Mouse (Mus musculus): Measurements from ENCODE around the gene Rasgrp4.
A peak's percentile ranks its signal among the peaks of the same experiment; 100 is the strongest.
"Not testable (repeated sequence)": the region's sequence is repeated elsewhere in the genome, so short reads cannot be mapped to it uniquely, and the experiment has no call there.

Rasgrp4 gene

DNA sequence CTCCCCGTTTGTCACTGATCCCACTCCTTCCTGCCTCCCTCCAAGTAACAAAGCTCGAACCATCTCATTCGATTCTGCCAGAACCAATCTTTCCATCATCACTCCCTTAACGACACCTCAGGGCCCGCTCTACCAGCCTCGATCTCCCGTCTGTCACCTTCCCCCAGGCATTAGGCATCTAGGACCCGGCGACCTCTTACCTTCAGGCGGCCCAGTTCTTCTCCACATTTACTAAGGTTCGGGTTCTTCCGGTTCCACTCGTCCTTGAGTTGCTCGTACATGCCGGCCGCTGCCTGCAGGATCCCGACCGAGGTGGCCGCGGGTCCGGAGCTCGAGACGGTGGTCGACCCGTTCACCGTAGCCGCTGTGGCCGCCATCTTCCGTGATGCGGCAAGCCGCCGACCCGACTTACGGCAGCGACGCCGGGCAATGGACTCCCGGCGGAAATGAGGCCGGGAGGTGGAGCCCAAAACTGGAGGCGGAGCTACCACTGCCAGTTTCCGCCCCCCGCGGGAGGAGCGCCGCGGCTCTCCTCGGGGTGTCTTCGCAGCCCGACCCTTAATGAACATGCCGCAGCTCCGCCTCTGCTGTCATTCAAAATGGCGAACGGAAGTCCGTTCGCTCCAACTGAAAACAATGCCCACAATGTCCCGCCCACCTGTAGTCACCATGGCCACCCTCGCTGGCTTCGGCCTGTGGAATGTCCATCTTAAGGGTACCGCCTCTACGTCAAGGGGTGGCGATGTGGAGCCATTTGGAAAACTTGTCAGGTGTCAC, 45.6 kb downstream of the Rasgrp4 start, which contains the start of gene Psmd8:
Psmd8 (minus strand) TSS at position 625 of the 777 bp plus-strand sequence.
- DNase-seq (ENCODE audit: low spot score), result peak; percentile 97

DNA sequence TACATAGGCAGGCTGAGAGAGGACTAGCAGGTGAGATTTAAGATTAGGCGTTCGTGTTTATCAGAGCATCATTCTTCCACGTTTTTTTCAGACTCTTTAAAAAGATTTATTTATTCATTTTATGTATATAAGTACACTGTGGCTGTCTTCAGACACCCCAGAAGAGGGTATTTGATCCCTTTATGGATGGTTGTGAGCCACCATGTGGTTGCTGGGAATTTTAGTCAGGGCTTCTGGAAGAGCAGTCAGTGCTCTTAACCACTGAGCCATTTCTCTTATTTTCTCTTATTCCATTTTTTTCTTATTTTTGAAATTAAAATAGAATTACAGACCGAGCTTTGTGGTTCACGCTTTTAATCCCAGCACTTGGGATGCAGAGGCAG, 46.2 kb downstream of the Rasgrp4 start:
- no peak for DNase-seq (ENCODE audit: low spot score)

DNA sequence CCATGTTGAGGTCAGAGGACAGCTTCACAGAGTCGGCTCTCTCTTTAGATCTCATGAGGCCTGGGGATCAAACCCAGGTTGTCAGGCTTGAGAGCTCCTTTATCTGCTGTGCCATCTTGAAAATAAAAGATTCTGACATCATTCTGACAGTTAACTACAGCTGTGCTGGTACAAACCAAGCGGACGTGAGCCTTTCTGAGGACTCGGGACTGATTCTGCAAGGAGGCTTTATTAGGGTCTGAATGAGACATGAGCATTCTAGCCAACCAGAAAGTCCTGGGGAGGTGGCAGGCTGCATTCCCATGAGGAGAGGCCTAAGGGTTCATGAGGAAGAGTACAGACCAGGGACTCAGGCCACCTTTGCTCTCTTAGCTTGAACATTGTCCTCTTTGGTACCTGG, 46.7 kb downstream of the Rasgrp4 start:
- not testable (repeated sequence) for DNase-seq (ENCODE audit: low spot score)

DNA sequence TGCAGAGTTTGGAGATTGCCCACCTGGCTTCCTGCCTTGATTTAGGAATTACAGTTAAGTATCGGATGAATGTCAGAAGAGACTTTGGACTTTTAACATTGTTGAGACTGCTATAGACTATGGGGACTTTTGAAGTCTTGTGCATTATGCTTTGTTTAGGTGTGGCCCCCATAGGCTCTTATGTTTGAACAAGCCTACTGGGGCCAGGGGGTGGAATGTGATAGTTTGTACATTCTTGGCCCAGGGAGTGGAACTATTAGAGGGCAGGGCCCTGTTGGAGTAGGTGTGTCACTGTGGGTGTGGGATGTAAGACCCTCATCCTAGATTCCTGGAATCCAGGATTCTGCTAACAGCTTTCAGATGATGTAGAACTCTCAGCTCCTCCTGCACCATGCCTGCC, 59.6 kb downstream of the Rasgrp4 start:
- not testable (repeated sequence) for DNase-seq (ENCODE audit: low spot score)

DNA sequence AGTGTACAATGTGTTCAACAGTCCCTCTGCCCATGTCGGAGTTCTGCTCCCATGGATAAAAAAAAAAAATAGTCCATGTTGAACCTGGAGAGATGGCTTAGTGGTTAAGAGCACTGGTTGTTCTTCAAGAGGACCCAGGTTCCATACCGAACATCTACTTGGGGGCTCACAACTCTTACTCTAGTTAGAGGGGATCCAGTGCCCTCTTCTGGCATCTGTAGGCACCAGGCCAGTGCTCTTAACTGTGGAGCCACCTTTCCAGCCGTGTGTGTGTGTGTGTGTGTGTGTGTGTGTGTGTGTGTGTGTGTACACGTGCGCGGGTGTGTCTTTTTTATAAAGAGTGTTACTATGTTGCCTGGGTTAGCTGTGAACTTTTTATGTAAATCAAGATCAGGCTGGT, 67.9 kb downstream of the Rasgrp4 start:
- no peak for DNase-seq (ENCODE audit: low spot score)

All from ovary, postnatal 36 days (tissue).